16 mouse cellular contexts compared by ENCODE assay signal in the genomic region with DNA sequence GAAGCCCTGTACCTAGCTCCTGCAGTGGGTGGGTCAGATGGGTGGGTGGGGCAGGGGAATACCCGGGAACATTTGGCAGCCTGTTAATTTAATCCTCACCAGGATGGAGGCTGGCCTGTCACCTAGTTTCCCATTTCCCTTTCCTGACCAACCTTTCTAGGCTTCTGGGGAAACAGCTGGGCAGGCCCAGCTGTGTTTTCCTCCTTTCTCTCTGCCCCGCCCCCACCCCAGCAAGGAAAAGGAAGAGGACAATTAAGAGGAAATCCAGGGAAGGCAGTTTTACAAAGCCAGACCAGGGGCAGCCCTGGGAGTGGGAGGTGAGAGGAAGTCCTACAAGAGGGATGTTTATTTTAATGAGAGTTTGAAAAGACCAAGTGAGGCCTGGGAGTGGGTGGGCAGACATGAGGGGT. TPM values are rescaled to one million over a fixed set of nuclear protein-coding genes. Genes with fewer than 3 reads are reported as not detected.
DNase-seq lines count a peak whose midpoint lies in the region; ATAC-seq and TF ChIP-seq lines count a peak whose summit lies in the region.
"Had no signal": no experiment of that assay in that cellular context is flagged by ENCODE, and none has a peak within 500 bp of the region (broad histone marks: within the 10 kb centered on the region; RNA-seq: fewer than 3 reads in every experiment).

No protein-coding gene starts in this region.

- no peaks in the 10 kb centered on the region for H3K79me2 ChIP-seq in heart, adult 2 months (replicated peaks; ENCODE audit: control insufficient read depth, insufficient read depth, low read length)

- no peak overlapping the region for H3K9ac ChIP-seq in heart, adult 2 months (ENCODE audit: low read depth, low read length)
- H3K9ac ChIP-seq in lung, embryonic 15.5 days: no peak overlapping the region
- H3K9ac ChIP-seq: hindbrain, embryonic 15.5 days had no signal

- DNase-seq in heart, adult 2 months: peak in 1 of 2 experiments; percentile 24
- DNase-seq in heart, postnatal 36 days: no peak
- DNase-seq in lung, postnatal 14 days: no peak
- peak; percentile 17 to 43 for DNase-seq in kidney, postnatal 4 days
- peak; percentile 12 for DNase-seq in yolk sac, embryonic 10.5 days (ENCODE audit: low spot score)
- no peak for DNase-seq in c-Kit-positive CD71-positive TER-119-positive erythroid progenitor cells, embryonic 14.5 days (ENCODE audit: low spot score)
- no peak for DNase-seq in adrenal gland, postnatal 25 days
- DNase-seq: adrenal gland, postnatal 10 days; cerebellum, adult 11 months; gastrocnemius, postnatal 36 days; midbrain, embryonic 14.5 days; thymus, adult 18-20 months had no signal

- peak; percentile 60 for ATAC-seq in lung, embryonic 15.5 days (ENCODE audit: borderline replicate concordance, extremely low read depth, low FRiP score, low TSS enrichment)

- peaks cover 2% of the 10 kb centered on the region for H3K4me1 ChIP-seq in heart, adult 2 months (ENCODE audit: control insufficient read depth, insufficient read depth, low read length)
- 0 out of 2 replicates have a peak, but pooled peaks cover 4% of the 10 kb centered on the region for H3K4me1 ChIP-seq in lung, embryonic 15.5 days

- H3K4me2 ChIP-seq in lung, embryonic 15.5 days: no peak overlapping the region
- H3K4me2 ChIP-seq: hindbrain, embryonic 15.5 days had no signal

- no peak for TF ChIP-seq POLR2A in heart, adult 2 months (IDR thresholded peaks at IDR 0.05; ENCODE audit: insufficient read depth, low read depth, low read length)

- H3K4me3 ChIP-seq in heart, adult 2 months: no peak overlapping the region
- no peak overlapping the region for H3K4me3 ChIP-seq in lung, embryonic 15.5 days
- H3K4me3 ChIP-seq: erythroblast, embryonic 14.5 days; hindbrain, embryonic 15.5 days; layer of hippocampus, adult 2 months had no signal

- no peak overlapping the region for H3K27ac ChIP-seq in heart, adult 2 months
- no peak overlapping the region for H3K27ac ChIP-seq in lung, embryonic 15.5 days
- H3K27ac ChIP-seq: hindbrain, embryonic 15.5 days had no signal

- H3K9me3 ChIP-seq in lung, embryonic 15.5 days: no peaks in the 10 kb centered on the region
- H3K9me3 ChIP-seq: hindbrain, embryonic 15.5 days had no signal

- TF ChIP-seq EP300 in heart, adult 2 months (IDR thresholded peaks at IDR 0.05; ENCODE audit: insufficient read depth, low read depth, low read length): 0 out of 2 replicates have a peak, but pooled peaks have one; percentile 41

- H3K36me3 ChIP-seq in heart, adult 2 months (ENCODE audit: control insufficient read depth, insufficient read depth, low read length): no peaks in the 10 kb centered on the region
- H3K36me3 ChIP-seq in lung, embryonic 15.5 days: no peaks in the 10 kb centered on the region
- H3K36me3 ChIP-seq: hindbrain, embryonic 15.5 days had no signal

- no peak for TF ChIP-seq CTCF in heart, adult 2 months (IDR thresholded peaks at IDR 0.05)

- WGBS in heart, adult 2 months: 28% methylated on average over 2 of the region's 2 CpGs
- 27% methylated on average over 2 of the region's 2 CpGs for WGBS in lung, embryonic 15.5 days

- intact Hi-C loops in heart, adult 2 months (cut with DNase I): loop anchor here (1.0 to 5.0 kb wide), 4 partner anchors 38 to 254 kb away; no protein-coding TSS in a partner anchor
- intact Hi-C loops in heart, postnatal 36 days (cut with DNase I): loop anchor here (2.0 kb wide), 3 partner anchors 28 to 120 kb away; a partner anchor contains a TSS

- no peaks in the 10 kb centered on the region for H3K27me3 ChIP-seq in heart, adult 2 months (ENCODE audit: control insufficient read depth, insufficient read depth, low read length)
- H3K27me3 ChIP-seq in lung, embryonic 15.5 days: no peaks in the 10 kb centered on the region
- H3K27me3 ChIP-seq: hindbrain, embryonic 15.5 days had no signal

RNA-seq across cellular contexts. Expression of a gene that starts 46.4 kb away (rescaled TPM):
- total RNA-seq in heart, adult 2 months (2021): 10 to 100 TPM in 1 of 2 experiments, 1 to 10 TPM in 1; 9.4 to 16.0 TPM
- polyA plus RNA-seq in heart, adult 2 months (2012; rRNA removed): 21.3 and 23.8 TPM in 2 replicates
- total RNA-seq in heart, postnatal 36 days (2021): 10 to 100 TPM; 12.4 to 16.2 TPM
- 25.4 and 29.0 TPM in 2 replicates for polyA plus RNA-seq in lung, embryonic 15.5 days (2015; fragmentation: Nextera tagmentation; extraction: Ambion mirVana)
- 55.1 TPM in 2 replicates for total RNA-seq in adrenal gland, postnatal 25 days (2021)

Comparison
In these comparisons a context has a peak if more than half of its experiments do, and no peak if none do; other contexts are left out.
1. DNase-seq: peak in kidney, postnatal 4 days (2 of 2) and yolk sac, embryonic 10.5 days (single experiment); none in heart, postnatal 36 days (0 of 2), lung, postnatal 14 days (single experiment), c-Kit-positive CD71-positive TER-119-positive erythroid progenitor cells, embryonic 14.5 days (single experiment) and adrenal gland, postnatal 25 days (single experiment).